Mouse (Mus musculus) frontal cortex, postnatal 14 days (tissue): Measurements from ENCODE around the gene Nme9.

ENCODE experiments used
- DNase-seq, 2 experiments: peaks; one replicate each; pipeline ENCODE4 v3.0.0; 2022; ENCODE audit warnings: low spot score in 2 of 2

Gene Nme9

GRCm38 (mm10) chr9:99479181-99479711 lies 28.0 kb downstream of the Nme9 start:
- DNase-seq, result no peak

- no peak for DNase-seq
Measured at GRCm38 (mm10) chr9:99480764-99481163, 29.5 kb downstream of the Nme9 start.

- no peak for DNase-seq
Measured at GRCm38 (mm10) chr9:99483191-99483590, 31.9 kb downstream of the Nme9 start.

GRCm38 (mm10) chr9:99484632-99485031 lies 33.4 kb downstream of the Nme9 start:
- no peak for DNase-seq

GRCm38 (mm10) chr9:99485144-99485543 lies 33.9 kb downstream of the Nme9 start:
- no peak for DNase-seq

- DNase-seq, result no peak
Measured at GRCm38 (mm10) chr9:99487126-99487695, 35.9 kb downstream of the Nme9 start.

- no peak for DNase-seq
Measured at GRCm38 (mm10) chr9:99487841-99488240, 36.6 kb downstream of the Nme9 start.

- DNase-seq, result no peak
Measured at GRCm38 (mm10) chr9:99491050-99491449, 39.8 kb downstream of the Nme9 start.

GRCm38 (mm10) chr9:99492634-99493200 lies 41.4 kb downstream of the Nme9 start:
- DNase-seq, result no peak

GRCm38 (mm10) chr9:99499336-99499735 lies 48.1 kb downstream of the Nme9 start:
- DNase-seq, result no peak

GRCm38 (mm10) chr9:99505875-99506274 lies 54.6 kb downstream of the Nme9 start:
- no peak for DNase-seq
